Mouse (Mus musculus): ENCODE data around the gene Mast3. TPM values are rescaled to one million over a fixed set of nuclear protein-coding genes. Genes with fewer than 3 reads are reported as not detected.

The Mast3 gene
- polyA plus RNA-seq, 1 experiment from 2014 or later, result 5.0 TPM

- Histone ChIP-seq H3K9ac (no peak overlapping the region), H3K36me3 (no peaks in the 10 kb centered on the region), H3K4me1 (replicated peaks) (peaks cover 30% of the 10 kb centered on the region), H3K9me3 (replicated peaks) (no peaks in the 10 kb centered on the region), H3K27ac (no peak overlapping the region), H3K4me3 (no peak overlapping the region), H3K4me2 (no peak overlapping the region), H3K27me3 (peaks cover 75% of the 10 kb centered on the region)
- WGBS, result 18% methylated on average over 15 of the region's 15 CpGs
- no peak for ATAC-seq (replicated peaks; ENCODE audit: insufficient number of reproducible peaks, insufficient read depth, low FRiP score, low read depth)
These were observed 3.7 kb downstream of the Mast3 start for GRCm38 (mm10) chr8:70801156-70801555.

- no peak for ATAC-seq (replicated peaks; ENCODE audit: insufficient number of reproducible peaks, insufficient read depth, low FRiP score, low read depth)
- no peak overlapping the region for H3K9ac ChIP-seq
- H3K27ac ChIP-seq, result no peak overlapping the region
- H3K36me3 ChIP-seq, result no peaks in the 10 kb centered on the region
- peaks cover 30% of the 10 kb centered on the region for H3K4me1 ChIP-seq (replicated peaks)
- WGBS, result 54% methylated on average over 10 of the region's 10 CpGs
- no peaks in the 10 kb centered on the region for H3K9me3 ChIP-seq (replicated peaks)
- H3K4me2 ChIP-seq, result no peak overlapping the region
- no peak overlapping the region for H3K4me3 ChIP-seq
- H3K27me3 ChIP-seq, result peaks cover 76% of the 10 kb centered on the region
These were observed 4.2 kb downstream of the Mast3 start for GRCm38 (mm10) chr8:70800648-70801047.

- Histone ChIP-seq H3K4me3 (peak overlapping the region; percentile 60), H3K36me3 (no peaks in the 10 kb centered on the region), H3K4me1 (replicated peaks) (peaks cover 16% of the 10 kb centered on the region), H3K27me3 (peaks cover 71% of the 10 kb centered on the region), H3K9ac (peak overlapping the region; percentile 51; the same call in 1 of the 2 replicates), H3K9me3 (replicated peaks) (no peaks in the 10 kb centered on the region), H3K4me2 (peak overlapping the region; percentile 91), H3K27ac (no peak overlapping the region)
- no peak for ATAC-seq (replicated peaks; ENCODE audit: insufficient number of reproducible peaks, insufficient read depth, low FRiP score, low read depth)
- 19% methylated on average over 15 of the region's 15 CpGs for WGBS
These were observed 6.6 kb downstream of the Mast3 start for GRCm38 (mm10) chr8:70798281-70798680.

- ATAC-seq (replicated peaks; ENCODE audit: insufficient number of reproducible peaks, insufficient read depth, low FRiP score, low read depth), result peak; percentile 84
- Histone ChIP-seq H3K4me3 (peak overlapping the region; percentile 60), H3K4me1 (replicated peaks) (peaks cover 23% of the 10 kb centered on the region), H3K27me3 (peaks cover 69% of the 10 kb centered on the region), H3K27ac (0 out of 2 replicates have a peak overlapping the region, but pooled peaks have one; percentile 14), H3K4me2 (peak overlapping the region; percentile 91), H3K9me3 (replicated peaks) (no peaks in the 10 kb centered on the region), H3K9ac (peak overlapping the region; percentile 51), H3K36me3 (no peaks in the 10 kb centered on the region)
- WGBS, result under 1% methylated on average over 57 of the region's 57 CpGs
These were observed 7.5 kb downstream of the Mast3 start for GRCm38 (mm10) chr8:70797081-70798070.

- H3K27me3 ChIP-seq, result peaks cover 61% of the 10 kb centered on the region
- H3K9me3 ChIP-seq (replicated peaks), result no peaks in the 10 kb centered on the region
- H3K27ac ChIP-seq, result no peak overlapping the region
- H3K9ac ChIP-seq, result peak overlapping the region; percentile 57
- 4% methylated on average over 54 of the region's 54 CpGs for WGBS
- H3K4me1 ChIP-seq (replicated peaks), result peaks cover 27% of the 10 kb centered on the region
- no peak for ATAC-seq (replicated peaks; ENCODE audit: insufficient number of reproducible peaks, insufficient read depth, low FRiP score, low read depth)
- H3K4me3 ChIP-seq, result peak overlapping the region; percentile 60
- peak overlapping the region; percentile 91 for H3K4me2 ChIP-seq
- no peaks in the 10 kb centered on the region for H3K36me3 ChIP-seq
These were observed 8.3 kb downstream of the Mast3 start for GRCm38 (mm10) chr8:70796403-70797080.

- peaks cover 39% of the 10 kb centered on the region for H3K4me1 ChIP-seq (replicated peaks)
- no peaks in the 10 kb centered on the region for H3K36me3 ChIP-seq
- no peak overlapping the region for H3K27ac ChIP-seq
- no peak for ATAC-seq (replicated peaks; ENCODE audit: insufficient number of reproducible peaks, insufficient read depth, low FRiP score, low read depth)
- no peak overlapping the region for H3K4me2 ChIP-seq
- peaks cover 52% of the 10 kb centered on the region for H3K27me3 ChIP-seq
- WGBS, result 81% methylated on average over 2 of the region's 2 CpGs
- no peak overlapping the region for H3K4me3 ChIP-seq
- H3K9me3 ChIP-seq (replicated peaks), result no peaks in the 10 kb centered on the region
- H3K9ac ChIP-seq, result no peak overlapping the region
These were observed 9.5 kb downstream of the Mast3 start for GRCm38 (mm10) chr8:70795370-70795769.

- no peak overlapping the region for H3K9ac ChIP-seq
- no peak overlapping the region for H3K4me3 ChIP-seq
- H3K4me1 ChIP-seq (replicated peaks), result peaks cover 39% of the 10 kb centered on the region
- H3K9me3 ChIP-seq (replicated peaks), result no peaks in the 10 kb centered on the region
- H3K27ac ChIP-seq, result no peak overlapping the region
- H3K4me2 ChIP-seq, result no peak overlapping the region
- no peaks in the 10 kb centered on the region for H3K36me3 ChIP-seq
- WGBS, result 70% methylated on average over 2 of the region's 2 CpGs
- ATAC-seq (replicated peaks; ENCODE audit: insufficient number of reproducible peaks, insufficient read depth, low FRiP score, low read depth), result no peak
- H3K27me3 ChIP-seq, result peaks cover 41% of the 10 kb centered on the region
These were observed 10.6 kb downstream of the Mast3 start for GRCm38 (mm10) chr8:70794215-70794614.

GRCm38 (mm10) chr8:70792700-70793099 is 12.2 kb downstream of the Mast3 start:
- no peaks in the 10 kb centered on the region for H3K36me3 ChIP-seq
- H3K4me1 ChIP-seq (replicated peaks), result peaks cover 44% of the 10 kb centered on the region
- under 1% methylated on average over 20 of the region's 20 CpGs for WGBS
- ATAC-seq (replicated peaks; ENCODE audit: insufficient number of reproducible peaks, insufficient read depth, low FRiP score, low read depth), result peak; percentile 21
- peak overlapping the region; percentile 74 for H3K4me3 ChIP-seq
- H3K27me3 ChIP-seq, result peaks cover 25% of the 10 kb centered on the region
- H3K4me2 ChIP-seq, result peak overlapping the region; percentile 88
- no peak overlapping the region for H3K9ac ChIP-seq
- no peaks in the 10 kb centered on the region for H3K9me3 ChIP-seq (replicated peaks)
- peak overlapping the region; percentile 41; the same call in 1 of the 2 replicates for H3K27ac ChIP-seq

- 3% methylated on average over 58 of the region's 58 CpGs for WGBS
- Histone ChIP-seq H3K27me3 (peaks cover 23% of the 10 kb centered on the region; the same call in 1 of the 2 replicates), H3K4me3 (peak overlapping the region; percentile 74), H3K4me2 (peak overlapping the region; percentile 88), H3K27ac (peak overlapping the region; percentile 64), H3K36me3 (0 out of 2 replicates have a peak, but pooled peaks cover 3% of the 10 kb centered on the region), H3K4me1 (replicated peaks) (peaks cover 40% of the 10 kb centered on the region), H3K9me3 (replicated peaks) (no peaks in the 10 kb centered on the region), H3K9ac (peak overlapping the region; percentile 85)
- peak; percentile 82 for ATAC-seq (replicated peaks; ENCODE audit: insufficient number of reproducible peaks, insufficient read depth, low FRiP score, low read depth)
These were observed 12.7 kb downstream of the Mast3 start for GRCm38 (mm10) chr8:70791975-70792691.

- H3K4me1 ChIP-seq (replicated peaks), result peaks cover 35% of the 10 kb centered on the region
- peak overlapping the region; percentile 88 for H3K4me2 ChIP-seq
- no peak for ATAC-seq (replicated peaks; ENCODE audit: insufficient number of reproducible peaks, insufficient read depth, low FRiP score, low read depth)
- peaks cover 18% of the 10 kb centered on the region; the same call in 1 of the 2 replicates for H3K27me3 ChIP-seq
- no peak overlapping the region for H3K27ac ChIP-seq
- no peaks in the 10 kb centered on the region for H3K9me3 ChIP-seq (replicated peaks)
- H3K9ac ChIP-seq, result peak overlapping the region; percentile 85; the same call in 1 of the 2 replicates
- H3K36me3 ChIP-seq, result peaks cover 11% of the 10 kb centered on the region
- 68% methylated on average over 7 of the region's 7 CpGs for WGBS
- peak overlapping the region; percentile 74 for H3K4me3 ChIP-seq
These were observed 13.6 kb downstream of the Mast3 start for GRCm38 (mm10) chr8:70791294-70791701.
